Mouse (Mus musculus) v-Abl transformed pro-B cells (cell line): ENCODE measurements around the gene Tcp10c.
"Not testable (repeated sequence)": the region's sequence is repeated elsewhere in the genome, so short reads cannot be mapped to it uniquely, and the experiment has no call there.

Experiments used
- in situ Hi-C, 2 experiments: fragments of 400-800 bp; cut with MboI; formaldehyde crosslinking; loops; one replicate each; pipeline ENCODE4 v1.15.1; 2025; ENCODE audit not compliant: unreplicated experiment in 2 of 2

The Tcp10c gene

DNA sequence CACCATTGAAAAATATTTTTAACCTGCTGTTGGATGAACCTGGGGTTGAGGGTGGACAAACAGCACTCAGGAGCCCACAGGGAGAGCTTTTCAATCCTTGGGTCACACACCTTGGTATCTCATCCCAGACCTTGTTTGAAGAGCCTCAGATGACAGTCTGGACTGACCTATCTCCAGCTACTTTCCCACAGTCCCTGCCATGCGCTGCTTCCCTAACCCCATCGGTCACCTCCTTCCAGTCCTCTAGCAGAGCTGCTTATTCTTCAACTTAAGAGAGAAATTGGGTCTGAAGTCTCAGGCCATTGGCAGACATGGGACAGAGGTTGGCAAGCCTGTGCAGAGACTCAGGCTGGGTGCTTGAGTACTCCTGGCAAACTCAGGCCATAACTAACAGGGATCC lies 26.9 kb downstream of the Tcp10c start:
- in situ Hi-C loops = not testable (repeated sequence)

DNA sequence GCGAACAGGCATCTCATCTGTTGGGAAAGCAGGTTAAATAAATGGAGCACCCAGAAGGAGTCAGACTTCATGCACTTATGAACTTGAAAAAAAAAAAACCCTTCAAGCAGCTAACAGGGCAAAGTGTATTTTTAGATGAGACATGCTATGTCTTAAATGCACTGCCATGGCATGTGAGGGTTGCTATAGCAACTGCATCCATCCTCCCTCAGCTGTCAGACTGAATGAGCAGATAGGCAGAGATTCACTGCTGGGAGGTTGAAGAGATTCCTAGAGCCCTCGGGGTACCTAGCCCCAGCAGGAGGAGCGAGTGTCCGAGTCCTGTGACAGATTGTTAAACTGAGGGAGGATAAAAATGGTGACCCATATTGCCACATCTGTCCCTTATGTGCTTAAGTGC lies 36.6 kb downstream of the Tcp10c start:
- in situ Hi-C loops = not testable (repeated sequence)

DNA sequence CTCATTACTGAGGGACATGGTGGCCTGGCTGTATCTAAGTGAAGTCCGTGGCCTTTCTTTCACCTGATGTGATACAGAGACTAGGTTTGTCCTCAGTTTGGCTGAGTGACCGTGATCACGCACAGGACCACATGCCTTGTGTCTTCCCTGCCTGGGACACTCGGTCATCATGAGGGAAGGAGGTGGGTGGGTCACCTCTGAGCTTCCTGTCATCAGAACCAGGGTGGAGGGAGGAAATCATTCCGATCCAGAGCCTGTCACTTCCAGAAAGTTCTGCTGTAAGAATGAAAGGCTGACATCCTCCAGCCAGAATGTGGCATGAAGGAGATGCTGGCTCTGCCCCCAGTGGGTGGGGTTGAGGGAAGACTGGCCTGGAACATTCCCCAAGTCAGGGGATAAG lies 45.6 kb downstream of the Tcp10c start:
- in situ Hi-C loops = not testable (repeated sequence)

GRCm38 (mm10) chr17:13402118-13402517 lies 47.7 kb downstream of the Tcp10c start:
- in situ Hi-C loops = not testable (repeated sequence)

- in situ Hi-C loops = not testable (repeated sequence)
These were observed 49.3 kb downstream of the Tcp10c start for GRCm38 (mm10) chr17:13403527-13404131.

- in situ Hi-C loops = not testable (repeated sequence)
These were observed 51.7 kb downstream of the Tcp10c start for GRCm38 (mm10) chr17:13406023-13406422.

DNA sequence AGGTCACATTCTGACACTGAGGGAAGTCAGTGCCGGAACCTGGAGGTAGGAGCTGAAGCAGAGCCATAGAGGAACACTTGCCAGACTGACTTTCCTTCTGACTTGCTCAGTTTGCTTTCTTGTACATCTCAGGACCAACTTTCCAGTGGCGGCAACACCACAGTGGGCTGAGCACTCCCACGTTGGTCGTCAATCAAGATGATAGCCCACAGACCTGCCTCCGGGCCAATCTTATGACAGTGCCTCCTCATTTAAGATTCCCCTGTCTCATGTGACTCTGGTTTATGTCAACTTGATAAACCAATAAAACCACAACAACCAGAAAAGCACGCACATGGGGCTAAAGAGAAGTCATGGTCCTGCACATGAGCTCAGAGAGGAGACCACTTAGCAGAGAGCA lies 52.3 kb downstream of the Tcp10c start:
- in situ Hi-C loops = not testable (repeated sequence)

DNA sequence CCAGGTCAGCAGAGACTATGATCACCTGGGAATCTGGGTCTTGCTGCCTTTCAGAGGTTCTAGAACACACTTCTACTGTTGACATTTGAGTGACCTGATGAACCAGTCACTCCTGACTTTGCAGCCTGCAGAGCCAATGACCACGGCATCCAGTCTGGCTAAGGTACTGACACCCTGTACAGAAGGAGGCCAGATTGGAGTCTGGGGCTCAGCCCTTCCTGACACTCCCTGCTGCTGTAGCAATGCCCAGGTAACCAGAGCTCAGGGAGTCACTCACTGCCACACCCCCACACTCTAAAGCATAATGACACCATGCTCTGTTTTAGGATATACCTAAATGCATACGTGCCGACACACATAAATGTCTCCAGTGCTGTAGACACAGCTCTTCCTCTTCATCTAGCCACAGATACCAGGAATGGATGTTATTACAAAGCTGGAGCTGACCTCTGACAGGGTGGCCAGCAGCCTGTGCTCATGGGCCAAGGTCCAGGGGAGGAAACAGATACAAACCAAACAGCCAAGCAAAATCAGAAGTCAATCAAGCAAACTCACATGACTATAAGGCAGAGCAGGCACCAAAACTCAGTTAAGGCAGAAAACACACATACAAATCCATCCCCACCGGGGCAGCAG lies 53.4 kb downstream of the Tcp10c start:
- in situ Hi-C loops = not testable (repeated sequence)

DNA sequence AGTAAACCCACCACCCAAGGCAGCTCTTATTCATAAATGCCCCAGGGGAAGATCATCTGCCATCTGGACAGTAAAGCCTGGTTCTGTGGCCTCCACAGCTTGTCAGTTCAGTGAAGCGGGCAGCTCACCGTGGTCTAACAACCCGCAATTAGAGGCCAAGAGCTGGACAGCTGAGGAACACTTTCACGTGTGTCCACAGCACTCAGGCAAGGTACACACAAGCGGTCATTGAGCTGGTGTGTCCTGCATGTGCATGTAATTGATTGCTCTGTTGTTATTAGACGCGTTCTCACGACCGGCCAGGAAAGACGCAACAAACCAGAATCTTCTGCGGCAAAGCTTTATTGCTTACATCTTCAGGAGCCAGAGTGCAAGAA lies 53.9 kb downstream of the Tcp10c start:
- in situ Hi-C loops = not testable (repeated sequence)

GRCm38 (mm10) chr17:13421022-13421591 lies 66.7 kb downstream of the Tcp10c start:
- in situ Hi-C loops = not testable (repeated sequence)

DNA sequence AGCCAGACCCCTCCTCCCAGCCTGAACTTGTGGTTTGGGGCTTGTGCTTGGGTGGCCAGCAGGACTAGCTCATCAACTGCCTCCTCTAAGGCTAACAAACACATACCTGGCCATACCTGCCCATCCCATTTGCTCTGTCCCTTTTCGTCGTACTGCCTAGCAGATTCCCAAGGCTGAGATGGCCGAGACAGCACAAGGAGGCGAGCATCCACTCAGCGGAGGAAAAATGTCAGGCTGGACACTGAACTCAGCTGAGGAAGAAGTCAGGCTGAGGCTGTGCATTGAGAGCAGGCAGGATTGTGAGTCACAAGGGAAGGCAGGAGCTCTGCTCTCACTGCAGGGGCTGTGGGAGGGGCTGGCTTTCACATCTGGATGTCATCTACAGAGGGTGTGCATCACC lies 68.3 kb downstream of the Tcp10c start:
- in situ Hi-C loops = not testable (repeated sequence)

DNA sequence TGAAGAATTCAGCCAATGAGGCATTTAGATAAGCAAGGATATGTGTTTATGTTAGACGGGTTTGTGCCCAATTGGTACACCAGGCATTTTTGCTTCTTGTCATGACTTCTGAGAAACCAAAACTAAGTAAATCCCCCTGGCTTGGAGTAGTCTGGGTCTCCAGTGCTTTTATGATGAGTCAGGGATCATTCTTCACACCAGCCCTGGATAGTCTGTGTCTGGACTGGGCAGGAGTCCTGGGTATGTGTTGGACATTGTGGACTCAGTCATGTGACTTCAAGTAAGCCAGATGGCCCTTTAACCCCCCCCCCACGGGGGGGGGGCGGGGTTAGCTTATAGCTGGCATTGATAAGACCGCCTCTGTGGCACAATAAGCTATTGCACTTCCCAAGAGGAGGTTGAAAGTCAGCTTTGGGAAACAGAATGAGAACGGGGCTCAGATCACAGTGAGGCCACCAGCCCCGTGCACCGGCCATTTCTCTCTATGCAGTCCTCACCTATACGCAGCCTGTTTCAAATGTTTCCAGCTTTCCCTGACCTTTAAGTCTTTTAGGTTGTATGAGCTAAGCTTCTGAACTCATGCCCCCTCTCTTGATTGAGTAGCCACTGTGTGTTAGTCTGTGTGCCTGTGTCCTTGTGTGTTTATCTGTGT lies 69.1 kb downstream of the Tcp10c start:
- in situ Hi-C loops = not testable (repeated sequence)

DNA sequence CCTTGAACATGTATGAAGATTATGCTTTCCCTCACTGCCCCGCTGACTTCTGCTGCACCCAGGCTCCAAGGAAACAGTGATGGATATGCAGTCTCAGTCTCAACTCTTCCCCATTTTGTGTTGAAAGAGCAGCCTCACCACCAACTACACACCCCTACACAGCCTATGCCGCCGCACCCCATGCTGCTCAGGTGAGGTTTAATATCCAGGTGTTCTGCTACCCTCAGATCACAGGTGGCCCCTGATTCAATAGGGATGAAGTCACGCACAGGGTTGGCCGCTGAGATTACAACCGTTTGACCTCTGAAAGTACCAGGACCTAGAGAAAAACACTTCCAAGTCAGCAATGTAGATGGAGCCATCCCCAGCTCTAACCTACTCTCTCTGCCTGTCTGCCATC lies 69.9 kb downstream of the Tcp10c start:
- in situ Hi-C loops = not testable (repeated sequence)

DNA sequence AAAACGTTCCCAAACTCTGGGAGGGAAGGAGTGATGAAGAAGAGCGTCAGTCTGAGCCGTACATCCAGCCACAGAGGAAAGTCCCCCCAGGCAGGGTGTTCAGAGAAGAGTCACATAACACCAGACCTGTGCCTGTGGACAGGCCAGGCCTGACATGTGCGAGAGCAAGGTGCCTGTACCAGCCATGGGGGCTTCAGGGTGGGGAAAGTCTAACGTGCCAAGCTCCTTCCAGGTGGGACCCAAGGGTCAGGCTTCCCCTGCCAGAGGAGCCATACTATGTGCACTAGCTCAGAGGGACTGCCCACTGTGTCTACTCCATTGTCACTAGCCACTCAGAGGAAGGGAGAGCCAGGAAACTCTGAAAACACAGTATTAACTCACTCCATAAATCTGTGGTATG lies 71.3 kb downstream of the Tcp10c start:
- in situ Hi-C loops = not testable (repeated sequence)

- in situ Hi-C loops = not testable (repeated sequence)
These were observed 72.1 kb downstream of the Tcp10c start for GRCm38 (mm10) chr17:13426508-13426907.
